Mouse (Mus musculus): ENCODE data around the gene Olfr1105. TPM values are rescaled to one million over a fixed set of nuclear protein-coding genes. Genes with fewer than 3 reads are reported as not detected.

The Olfr1105 gene
- total RNA-seq (2021): not detected
- long read RNA-seq, experiment 1: 0 reads
- long read RNA-seq, experiment 2: 0 reads

- intact Hi-C loops (cut with DNase I): no loop called here
Measured at GRCm38 (mm10) chr2:87036431-87036830, at the start of gene Olfr1105. Gene Olfr1105, minus strand, starts transcription at chr2:87036531.

DNA sequence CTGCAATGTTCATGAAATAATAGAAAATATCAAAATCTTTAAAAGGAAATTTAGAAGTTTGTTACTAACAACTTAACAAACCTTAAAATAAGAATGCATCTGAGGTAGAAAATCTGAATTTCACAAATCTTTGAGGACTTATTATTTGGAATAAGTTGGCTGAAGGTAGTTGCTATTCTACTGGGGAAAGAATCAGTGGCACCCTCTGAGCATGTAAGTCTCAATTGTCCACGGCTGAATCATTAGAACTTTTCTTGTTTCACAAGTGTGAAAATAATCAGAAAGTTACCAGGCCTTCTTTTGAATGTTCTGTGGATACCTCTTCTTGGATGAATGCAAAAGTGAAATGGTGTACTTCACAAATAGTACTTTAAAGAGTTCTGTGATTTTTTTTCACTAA is 39.4 kb upstream of the Olfr1105 start, which contains the start of gene Olfr1107:
Gene Olfr1107, minus strand, starts transcription at position 101 of the 400 bp plus-strand sequence.
- intact Hi-C loops (cut with DNase I): no loop called here
- DNase-seq: no peak

More at GRCm38 (mm10) chr2:87036431-87036830, at the start of gene Olfr1105:
- no peak for DNase-seq

DNA sequence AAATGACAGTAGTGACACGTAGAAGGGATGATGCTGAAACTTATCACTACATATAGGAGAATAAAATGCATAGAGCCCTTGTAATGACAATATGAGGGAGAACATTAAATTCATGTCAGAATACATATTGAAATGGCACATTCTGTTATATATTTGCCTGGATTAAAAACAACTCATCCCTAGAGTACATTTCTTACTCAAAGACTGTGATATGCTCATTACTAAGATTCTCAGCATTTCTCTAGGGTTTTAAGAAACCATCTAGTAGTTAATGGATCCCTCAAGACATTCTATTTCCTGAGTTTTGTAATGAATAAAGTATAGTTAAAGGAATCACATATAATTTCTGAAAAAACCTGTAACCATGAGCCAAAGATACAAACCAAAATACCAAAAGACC is 15.8 kb upstream of the Olfr1105 start, which contains the start of gene Olfr1106:
Gene Olfr1106, minus strand, starts transcription at position 101 of the 400 bp plus-strand sequence.
- no peak for DNase-seq
- intact Hi-C loops (cut with DNase I): no loop called here

- intact Hi-C loops (cut with DNase I): no loop called here
- no peak for DNase-seq
Measured at GRCm38 (mm10) chr2:87026980-87027379, 9.4 kb downstream of the Olfr1105 start, which contains the start of gene Olfr1104. Gene Olfr1104, minus strand, starts transcription at chr2:87027080.

DNA sequence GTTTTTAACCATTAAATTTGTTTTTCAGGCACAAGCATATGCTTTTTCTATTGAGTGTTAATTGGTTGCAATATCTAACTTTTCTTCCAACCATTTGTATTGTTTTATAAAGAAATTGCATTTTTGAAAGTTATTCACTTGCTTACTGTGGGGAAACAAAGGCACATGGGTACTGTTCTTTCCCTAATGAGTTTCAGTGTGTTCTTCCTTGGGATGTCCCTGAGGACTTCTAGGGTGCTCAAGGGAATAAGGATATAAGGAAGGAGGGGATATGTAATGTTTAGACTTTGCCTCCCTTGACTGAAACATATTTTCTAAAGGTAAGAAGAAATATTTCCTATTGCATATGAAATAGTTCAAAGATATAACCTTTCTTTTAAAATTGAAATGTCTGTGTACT is 38.2 kb downstream of the Olfr1105 start, which contains the start of gene Olfr1102:
Gene Olfr1102, plus strand, starts transcription at position 301 of the 400 bp plus-strand sequence.
- intact Hi-C loops (cut with DNase I): no loop called here
- no peak for DNase-seq

DNA sequence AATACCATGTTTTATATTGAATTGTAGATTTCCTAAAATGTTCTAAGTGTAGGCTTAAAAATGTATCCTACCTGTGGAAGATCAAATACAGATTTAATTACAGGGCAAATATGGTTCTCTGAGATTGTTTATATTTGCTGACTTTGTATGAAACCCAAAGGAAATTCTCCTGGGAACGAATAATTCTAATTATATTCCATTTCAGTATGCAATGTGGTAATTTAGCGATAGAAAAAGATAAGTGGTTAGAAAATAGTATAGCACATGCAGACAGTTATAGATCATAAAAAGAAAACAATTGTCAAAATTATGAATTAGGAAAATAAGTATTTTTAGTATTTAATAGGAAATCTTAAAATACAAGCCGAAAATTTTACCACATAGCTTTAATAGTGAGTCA is 45.2 kb downstream of the Olfr1105 start, which contains the start of gene Olfr1101:
Gene Olfr1101, minus strand, starts transcription at position 101 of the 400 bp plus-strand sequence.
- DNase-seq: no peak
- intact Hi-C loops (cut with DNase I): no loop called here

Other genes starting within 250 kb of the Olfr1105 start
- gene Olfr141, start 226.5 kb downstream of the Olfr1105 start, total RNA-seq (2021): not detected
- not detected for gene Olfr1094, start 211.9 kb downstream of the Olfr1105 start, total RNA-seq (2021)
- gene Olfr1095, start 184.8 kb downstream of the Olfr1105 start, total RNA-seq (2021): not detected
- gene Gm13723, start 161.7 kb downstream of the Olfr1105 start, total RNA-seq (2021): not detected
- not detected for gene Olfr1097, start 144.3 kb downstream of the Olfr1105 start, total RNA-seq (2021)
- not detected for gene Olfr1098, start 112.0 kb downstream of the Olfr1105 start, total RNA-seq (2021)
- gene Olfr1099, start 75.8 kb downstream of the Olfr1105 start, total RNA-seq (2021): not detected
- not detected for gene Olfr1100, start 56.6 kb downstream of the Olfr1105 start, total RNA-seq (2021)
- not detected for gene Olfr1101, start 45.3 kb downstream of the Olfr1105 start, total RNA-seq (2021)
- not detected for gene Olfr1102, start 38.1 kb downstream of the Olfr1105 start, total RNA-seq (2021)
- gene Olfr1104, start 9.5 kb downstream of the Olfr1105 start, total RNA-seq (2021): not detected
- not detected for gene Olfr1106, start 15.7 kb upstream of the Olfr1105 start, total RNA-seq (2021)
- gene Olfr1107, start 39.3 kb upstream of the Olfr1105 start, total RNA-seq (2021): not detected
- not detected for gene Olfr1109, start 59.5 kb upstream of the Olfr1105 start, total RNA-seq (2021)
- not detected for gene Olfr259, start 78.0 kb upstream of the Olfr1105 start, total RNA-seq (2021)
- not detected for gene Olfr1110, start 103.8 kb upstream of the Olfr1105 start, total RNA-seq (2021)
- not detected for gene Olfr1111, start 116.1 kb upstream of the Olfr1105 start, total RNA-seq (2021)
- not detected for gene Olfr1112, start 151.3 kb upstream of the Olfr1105 start, total RNA-seq (2021)
- not detected for gene Olfr1113, start 172.4 kb upstream of the Olfr1105 start, total RNA-seq (2021)
- gene Olfr1115, start 211.5 kb upstream of the Olfr1105 start, total RNA-seq (2021): not detected
- not detected for gene Olfr1116, start 231.0 kb upstream of the Olfr1105 start, total RNA-seq (2021)